Mouse (Mus musculus): ENCODE results near the gene Mycbp2. TPM values are rescaled to one million over a fixed set of nuclear protein-coding genes. Genes with fewer than 3 reads are reported as not detected.

Gene Mycbp2
- polyA plus RNA-seq, 1 experiment, result 50.7 TPM

DNA sequence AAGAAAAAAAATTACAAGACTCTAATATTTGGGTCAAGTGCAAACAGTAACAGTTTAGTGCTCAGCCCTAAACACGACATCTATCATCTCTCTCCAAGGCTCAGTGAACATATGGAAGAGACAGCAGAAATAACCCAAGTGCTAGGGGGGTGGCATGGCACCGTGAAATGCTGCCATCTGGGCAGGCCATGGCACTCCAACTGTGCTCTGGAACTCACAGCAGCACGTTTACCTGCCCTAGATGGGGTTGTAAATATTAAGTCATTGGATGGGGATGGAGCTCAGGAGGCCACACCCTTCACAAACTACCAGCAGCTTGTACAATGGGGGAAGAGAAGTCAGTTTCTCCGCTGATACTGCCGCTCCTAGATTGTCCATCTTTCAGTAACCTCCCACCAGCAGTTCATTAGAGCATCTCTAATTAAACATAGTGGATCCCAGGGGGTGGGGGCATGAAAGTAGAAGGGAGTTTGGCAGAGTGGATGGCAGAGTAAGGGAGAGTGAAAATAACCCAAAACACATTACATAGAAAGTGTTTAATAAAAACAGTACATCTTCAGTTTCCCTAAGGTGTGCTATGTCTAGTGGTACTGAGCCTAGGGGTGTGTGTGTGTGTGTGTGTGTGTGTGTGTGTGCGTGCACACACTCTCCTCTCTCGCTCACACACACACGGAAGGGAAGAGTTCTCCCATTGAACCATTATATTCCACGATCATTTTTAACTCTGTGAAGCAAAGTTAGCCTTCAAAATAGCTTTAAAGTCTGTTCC, 267.2 kb downstream of the Mycbp2 start:
- Histone ChIP-seq H3K27ac (ENCODE audit: insufficient read depth, low read length) (no peak overlapping the region), H3K4me1 (ENCODE audit: control insufficient read depth, insufficient read depth, low read length) (no peaks in the 10 kb centered on the region), H3K4me3 (ENCODE audit: insufficient read depth, low read length) (no peak overlapping the region)
- TF ChIP-seq POLR2A (IDR thresholded peaks at IDR 0.05; ENCODE audit: low read depth, low read length) (no peak), CTCF (IDR thresholded peaks at IDR 0.05; ENCODE audit: borderline replicate concordance, insufficient read depth, low read length) (no peak)

DNA sequence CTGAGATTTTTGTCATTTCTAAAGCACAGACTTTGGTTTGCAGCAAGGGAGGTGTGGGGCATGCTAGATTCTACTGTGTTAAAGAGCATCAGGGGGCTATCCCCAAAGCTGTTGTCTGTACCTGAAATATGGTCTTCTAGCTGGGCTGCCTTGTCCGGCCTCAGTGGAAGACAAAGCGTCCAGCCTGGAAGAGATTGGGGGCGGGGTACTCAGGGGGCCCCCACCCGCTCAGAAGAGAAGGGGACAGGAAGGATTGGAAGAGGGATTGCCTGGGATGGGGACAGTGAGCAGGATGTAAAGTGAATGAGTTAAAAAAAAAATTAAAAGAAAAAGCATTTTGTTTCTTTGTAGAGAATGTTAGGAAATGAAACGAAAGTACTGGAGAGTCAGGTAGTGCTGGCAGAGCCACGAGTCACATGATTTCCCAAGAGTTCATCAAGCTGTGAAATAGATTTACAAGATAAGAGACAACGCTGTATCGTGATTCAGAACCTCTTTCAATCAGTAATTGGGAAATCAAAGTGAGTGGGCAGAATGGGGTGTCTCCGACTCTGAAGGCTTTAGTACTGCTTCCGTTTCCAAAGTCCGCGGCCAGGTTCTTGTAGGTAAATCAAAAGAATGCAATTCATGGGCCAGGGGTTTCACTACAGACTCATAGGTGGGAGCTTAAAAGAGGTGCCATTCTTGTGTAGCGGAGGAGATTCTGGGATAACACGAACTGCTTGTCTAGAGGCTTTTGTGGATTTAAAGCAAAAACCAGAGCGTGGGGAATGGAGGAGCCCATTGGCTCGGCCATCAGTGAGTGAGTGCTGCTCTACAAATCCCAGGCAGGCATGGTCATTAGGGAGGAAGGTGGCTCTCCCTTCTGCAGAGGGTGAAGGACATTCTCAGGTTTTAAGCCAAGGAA, 268.4 kb downstream of the Mycbp2 start:
- no peak overlapping the region for H3K27ac ChIP-seq (ENCODE audit: insufficient read depth, low read length)
- no peak for TF ChIP-seq POLR2A (IDR thresholded peaks at IDR 0.05; ENCODE audit: low read depth, low read length)
- TF ChIP-seq CTCF (IDR thresholded peaks at IDR 0.05; ENCODE audit: borderline replicate concordance, insufficient read depth, low read length), result no peak
- H3K4me3 ChIP-seq (ENCODE audit: insufficient read depth, low read length), result no peak overlapping the region
- H3K4me1 ChIP-seq (ENCODE audit: control insufficient read depth, insufficient read depth, low read length), result no peaks in the 10 kb centered on the region

DNA sequence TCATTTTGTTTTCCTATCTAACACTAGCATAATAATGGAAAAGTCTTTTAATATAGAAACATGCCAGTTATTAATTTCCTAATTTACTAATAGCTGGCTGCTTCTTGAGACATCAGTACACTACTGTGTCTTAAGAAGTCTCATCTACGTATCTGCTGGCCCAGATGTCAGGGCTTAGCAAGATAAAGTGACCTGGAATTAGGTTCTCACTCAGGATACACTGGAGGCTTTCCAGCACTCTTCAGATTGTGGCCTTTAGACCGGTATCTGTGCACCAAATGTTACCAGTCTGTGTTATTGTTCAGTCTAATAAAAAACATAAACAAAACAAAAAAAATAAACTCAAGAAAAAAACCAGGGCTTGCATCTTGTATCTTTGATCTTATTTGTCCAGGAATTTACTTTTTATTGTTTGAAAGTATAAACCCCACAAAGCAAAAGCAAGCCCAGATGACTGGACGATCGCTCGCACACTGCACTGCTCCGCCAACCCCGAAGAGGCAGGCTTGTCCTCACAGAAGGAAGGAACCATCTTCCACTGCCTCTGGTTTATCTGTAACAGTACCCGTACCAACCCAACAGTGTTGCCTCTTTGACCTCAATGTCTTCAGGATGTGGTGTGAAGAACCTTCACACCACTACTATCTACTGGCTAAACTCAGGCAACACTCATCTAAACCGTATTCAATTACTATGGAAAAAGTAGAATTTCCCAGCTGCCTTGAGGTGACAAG, 269.2 kb downstream of the Mycbp2 start:
- TF ChIP-seq CTCF (IDR thresholded peaks at IDR 0.05; ENCODE audit: borderline replicate concordance, insufficient read depth, low read length) (no peak), POLR2A (IDR thresholded peaks at IDR 0.05; ENCODE audit: low read depth, low read length) (no peak)
- H3K27ac ChIP-seq (ENCODE audit: insufficient read depth, low read length), result no peak overlapping the region
- no peaks in the 10 kb centered on the region for H3K4me1 ChIP-seq (ENCODE audit: control insufficient read depth, insufficient read depth, low read length)
- H3K4me3 ChIP-seq (ENCODE audit: insufficient read depth, low read length), result no peak overlapping the region

DNA sequence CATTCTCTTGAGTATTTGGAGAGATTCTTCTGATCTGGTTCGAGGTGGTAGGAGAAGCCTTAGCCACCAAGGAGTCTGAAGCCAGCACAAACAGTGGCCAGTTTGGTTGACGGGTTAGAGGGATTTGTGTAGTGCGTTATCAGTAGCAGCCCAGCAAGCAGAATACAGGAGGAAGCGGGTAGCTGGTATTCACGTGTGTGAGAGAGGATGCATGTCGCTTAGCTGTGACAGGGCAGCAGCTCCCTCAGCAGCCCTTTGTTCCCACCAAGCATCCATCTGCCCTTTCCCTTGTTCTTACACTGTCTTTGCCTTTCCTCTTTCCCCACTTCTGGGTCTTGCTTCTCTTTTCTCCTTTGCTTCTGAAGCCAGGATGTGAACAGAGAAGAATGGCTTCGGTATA, 271.4 kb downstream of the Mycbp2 start:
- H3K4me1 ChIP-seq (ENCODE audit: control insufficient read depth, insufficient read depth, low read length), result peaks cover 2% of the 10 kb centered on the region; the same call in 1 of the 2 replicates

GRCm38 (mm10) chr14:103073825-103074224, 272.8 kb downstream of the Mycbp2 start:
- no peak overlapping the region for H3K27ac ChIP-seq (ENCODE audit: insufficient read depth, low read length)
- TF ChIP-seq CTCF (IDR thresholded peaks at IDR 0.05; ENCODE audit: borderline replicate concordance, insufficient read depth, low read length) (no peak), POLR2A (IDR thresholded peaks at IDR 0.05; ENCODE audit: low read depth, low read length) (no peak)
- H3K4me1 ChIP-seq (ENCODE audit: control insufficient read depth, insufficient read depth, low read length), result peaks cover 4% of the 10 kb centered on the region; the same call in 1 of the 2 replicates

More for the DNA sequence above, 271.4 kb downstream of the Mycbp2 start:
- no peak overlapping the region for H3K4me3 ChIP-seq (ENCODE audit: insufficient read depth, low read length)
- TF ChIP-seq CTCF (IDR thresholded peaks at IDR 0.05; ENCODE audit: borderline replicate concordance, insufficient read depth, low read length) (no peak), POLR2A (IDR thresholded peaks at IDR 0.05; ENCODE audit: low read depth, low read length) (no peak)
- H3K27ac ChIP-seq (ENCODE audit: insufficient read depth, low read length), result no peak overlapping the region

DNA sequence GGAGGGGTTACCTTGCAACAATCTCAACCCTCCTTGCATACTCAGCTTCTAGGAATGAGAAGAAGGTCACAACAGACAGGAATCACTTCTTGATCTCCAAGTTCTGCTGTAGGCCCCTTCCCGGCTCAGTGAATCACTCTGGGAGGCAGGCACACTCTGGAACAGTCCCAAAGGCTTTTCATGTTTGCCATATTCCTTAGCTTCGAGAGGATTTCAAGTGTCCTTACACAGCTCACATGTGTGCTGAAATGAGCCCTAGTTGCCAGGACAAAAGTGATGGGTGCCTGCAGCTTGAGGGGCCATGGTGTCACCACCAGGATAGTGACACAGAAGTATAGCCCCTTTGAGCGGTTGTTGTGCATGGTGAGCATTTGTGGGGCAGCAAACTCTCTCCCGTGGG, 273.9 kb downstream of the Mycbp2 start:
- Histone ChIP-seq H3K4me3 (ENCODE audit: insufficient read depth, low read length) (no peak overlapping the region), H3K4me1 (ENCODE audit: control insufficient read depth, insufficient read depth, low read length) (peaks cover 4% of the 10 kb centered on the region; the same call in 1 of the 2 replicates), H3K27ac (ENCODE audit: insufficient read depth, low read length) (no peak overlapping the region)
- TF ChIP-seq POLR2A (IDR thresholded peaks at IDR 0.05; ENCODE audit: low read depth, low read length), result no peak
- TF ChIP-seq CTCF (IDR thresholded peaks at IDR 0.05; ENCODE audit: borderline replicate concordance, insufficient read depth, low read length), result no peak

More at GRCm38 (mm10) chr14:103073825-103074224, 272.8 kb downstream of the Mycbp2 start:
- no peak overlapping the region for H3K4me3 ChIP-seq (ENCODE audit: insufficient read depth, low read length)

DNA sequence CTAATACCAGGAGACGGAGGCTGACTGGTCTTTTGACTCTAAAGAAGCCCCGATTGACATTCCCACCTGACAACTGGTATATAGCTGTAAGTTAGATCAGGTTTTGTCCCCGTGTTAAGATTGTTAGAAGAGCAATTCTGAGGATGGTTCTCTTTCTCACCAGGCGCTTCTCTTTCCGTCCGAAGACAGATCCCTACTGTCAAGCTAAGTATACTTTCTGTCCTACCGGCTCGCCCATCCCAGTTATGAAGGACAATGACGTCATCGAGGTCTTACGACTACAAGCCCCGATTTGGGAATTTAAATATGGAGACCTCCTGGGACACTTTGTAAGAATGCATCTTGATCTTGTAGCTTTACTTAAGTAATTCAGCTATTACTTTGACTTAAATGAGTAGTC, 275.1 kb downstream of the Mycbp2 start:
- H3K4me1 ChIP-seq (ENCODE audit: control insufficient read depth, insufficient read depth, low read length), result peaks cover 4% of the 10 kb centered on the region; the same call in 1 of the 2 replicates
- no peak overlapping the region for H3K4me3 ChIP-seq (ENCODE audit: insufficient read depth, low read length)
- TF ChIP-seq POLR2A (IDR thresholded peaks at IDR 0.05; ENCODE audit: low read depth, low read length) (no peak), CTCF (IDR thresholded peaks at IDR 0.05; ENCODE audit: borderline replicate concordance, insufficient read depth, low read length) (no peak)
- H3K27ac ChIP-seq (ENCODE audit: insufficient read depth, low read length), result no peak overlapping the region

DNA sequence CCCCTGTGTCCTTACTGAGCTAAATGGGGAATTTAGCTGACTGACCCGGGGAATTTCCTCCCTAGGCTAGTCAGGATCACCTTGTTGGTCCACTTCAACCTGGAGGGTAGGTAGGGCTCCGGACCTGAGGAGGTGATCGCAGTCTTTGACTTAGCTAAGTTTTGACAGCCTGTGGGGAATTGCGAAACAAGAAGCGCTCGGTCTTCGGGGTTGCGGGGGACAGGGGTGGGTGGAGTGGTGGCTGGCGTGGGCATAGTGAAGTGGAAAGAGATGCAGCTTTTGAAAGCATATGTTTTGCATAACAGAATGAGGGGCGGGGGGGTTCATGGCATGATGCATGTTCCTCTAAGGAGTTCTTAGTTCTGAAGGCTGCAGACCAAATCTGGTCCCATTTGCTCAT, 275.8 kb downstream of the Mycbp2 start:
- peak overlapping the region; percentile 80 for H3K27ac ChIP-seq (ENCODE audit: insufficient read depth, low read length)

More for the DNA sequence above, 275.8 kb downstream of the Mycbp2 start:
- Histone ChIP-seq H3K4me1 (ENCODE audit: control insufficient read depth, insufficient read depth, low read length) (peaks cover 4% of the 10 kb centered on the region; the same call in 1 of the 2 replicates), H3K4me3 (ENCODE audit: insufficient read depth, low read length) (peak overlapping the region; percentile 92)
- TF ChIP-seq CTCF (IDR thresholded peaks at IDR 0.05; ENCODE audit: borderline replicate concordance, insufficient read depth, low read length) (no peak), POLR2A (IDR thresholded peaks at IDR 0.05; ENCODE audit: low read depth, low read length) (no peak)
